Mouse (Mus musculus) ES-E14 (cell line): Measurements from ENCODE around the gene Fbxl8. TPM values are rescaled to one million over a fixed set of nuclear protein-coding genes. Genes with fewer than 3 reads are reported as not detected.
A peak's percentile ranks its signal among the peaks of the same experiment; 100 is the strongest.

Experiments
- DNase-seq: peaks from one replicate; pipeline ENCODE4 v3.0.0-alpha.2; 2013; ENCODE audit warnings: low read depth, low spot score
- H3K27ac ChIP-seq: 2 replicates; pipeline ENCODE4 v1.5.1; 2012; ENCODE audit warnings: low read depth, mild to moderate bottlenecking, low read length, moderate library complexity, mixed read lengths; ENCODE audit not compliant: poor library complexity, insufficient read depth, severe bottlenecking
- H3K36me3 ChIP-seq: 2 replicates; pipeline ENCODE4 v1.6.1; 2012; ENCODE audit warnings: mild to moderate bottlenecking, low read length, moderate library complexity, mixed read lengths; ENCODE audit not compliant: control insufficient read depth, poor library complexity, insufficient read depth, severe bottlenecking
- H3K4me1 ChIP-seq, 2 experiments: fragments of 150-350 bp in 1 of 2; sonication (generic) in 1 of 2; 2 replicates each; pipeline ENCODE4 v1.6.1; 2012; ENCODE audit warnings: low read length in 2 of 2, mild to moderate bottlenecking in 1 of 2, mixed read lengths in 1 of 2; ENCODE audit not compliant: control insufficient read depth in 2 of 2, insufficient read depth in 2 of 2, poor library complexity in 1 of 2
- H3K4me3 ChIP-seq, 2 experiments: fragments of 150-350 bp in 1 of 2; sonication (generic) in 1 of 2; 2 replicates each; pipeline ENCODE4 v1.5.1; 2012; ENCODE audit warnings: low read length in 2 of 2, low read depth in 1 of 2, mild to moderate bottlenecking in 1 of 2, mixed read lengths in 1 of 2; ENCODE audit not compliant: insufficient read depth in 1 of 2, poor library complexity in 1 of 2, severe bottlenecking in 1 of 2
- H3K9ac ChIP-seq: 2 replicates; pipeline ENCODE4 v1.6.1; 2012; ENCODE audit warnings: low read depth, mild to moderate bottlenecking, low read length, mixed read lengths; ENCODE audit not compliant: poor library complexity, insufficient read depth, severe bottlenecking
- H3K9me3 ChIP-seq: fragments of 150-350 bp; sonication (generic); 2 replicates; pipeline ENCODE4 v1.6.1; 2012; ENCODE audit warnings: low read depth, mild to moderate bottlenecking, low read length; ENCODE audit not compliant: control insufficient read depth, insufficient read depth
- CHD2 ChIP-seq: IDR thresholded peaks from 2 replicates; pipeline ENCODE4 v1.6.1; 2014; ENCODE audit warnings: mild to moderate bottlenecking, low read depth, low read length, inconsistent platforms
- HCFC1 ChIP-seq: IDR thresholded peaks from 2 replicates; pipeline ENCODE4 v1.6.1; 2012; ENCODE audit warnings: low read length, inconsistent platforms, borderline replicate concordance; ENCODE audit not compliant: insufficient read depth
- MAFK ChIP-seq: IDR thresholded peaks from 2 replicates; pipeline ENCODE4 v1.6.1; 2014; ENCODE audit warnings: mild to moderate bottlenecking, low read depth, low read length, inconsistent platforms; ENCODE audit not compliant: insufficient read depth
- ZC3H11A ChIP-seq: IDR thresholded peaks from 2 replicates; pipeline ENCODE4 v1.6.1; 2012; ENCODE audit warnings: low read depth, mild to moderate bottlenecking, inconsistent platforms, low read length, borderline replicate concordance
- ZNF384 ChIP-seq: IDR thresholded peaks from 2 replicates; pipeline ENCODE4 v1.6.1; 2012; ENCODE audit warnings: low read depth, low read length, inconsistent platforms
- in situ Hi-C, 2 experiments: fragments of 600-800 bp; cut with MboI; formaldehyde crosslinking; loops; one replicate each; pipeline ENCODE4 v1.15.1; 2025; ENCODE audit warnings: low sequenced_read_pairs in 2 of 2, inconsistent platforms in 1 of 2; ENCODE audit not compliant: unreplicated experiment in 2 of 2
- total RNA-seq: library from RNA; depleted of rRNA; stranded (reverse); fragments of 300-350 nt; gene quantifications from 2 replicates; pipeline ENCODE4 v1.2.3, GENCODE M21; 2012

Fbxl8 gene
- total RNA-seq, 1 experiment, result 2.3 TPM

- no peak overlapping the region for H3K4me3 ChIP-seq
- no peak for DNase-seq
- peaks cover 60% of the 10 kb centered on the region for H3K36me3 ChIP-seq
- peak overlapping the region; percentile 27; the same call in 1 of the 2 replicates for H3K27ac ChIP-seq
- in situ Hi-C loops, result no loop called here
- H3K4me1 ChIP-seq, result peaks cover 0 to 19% of the 10 kb centered on the region in 2 experiments; a peak in 2 of 4 replicates
- no peak for TF ChIP-seq ZNF384
- no peak for TF ChIP-seq MAFK
- TF ChIP-seq HCFC1, result no peak
- no peak for TF ChIP-seq CHD2
- TF ChIP-seq ZC3H11A, result no peak
- no peak overlapping the region for H3K9ac ChIP-seq
- no peaks in the 10 kb centered on the region for H3K9me3 ChIP-seq
These were observed 38.9 kb downstream of the Fbxl8 start for GRCm38 (mm10) chr8:105303396-105303795.

DNA sequence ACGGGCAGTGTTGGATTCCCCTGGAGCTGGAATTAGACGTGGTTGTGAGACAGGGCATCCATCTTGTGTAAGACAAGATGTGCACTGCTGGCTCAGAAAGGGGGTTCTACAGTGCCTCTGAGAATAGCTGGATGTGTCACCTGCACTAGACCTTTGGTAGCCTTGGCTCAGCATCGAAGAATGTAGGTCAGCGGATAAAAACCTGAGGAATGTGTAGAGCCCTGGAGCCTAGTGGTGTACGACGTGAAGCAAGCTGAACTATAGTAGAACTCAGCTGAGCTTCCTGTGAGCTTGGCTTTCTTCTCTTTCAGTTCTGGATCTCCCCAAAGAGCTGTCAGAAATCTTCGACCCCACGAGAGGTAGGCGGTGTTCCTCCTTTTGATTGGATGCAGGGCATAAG, 39.4 kb downstream of the Fbxl8 start:
- no peak for TF ChIP-seq CHD2
- no peak for TF ChIP-seq MAFK
- no peak for TF ChIP-seq ZNF384
- TF ChIP-seq ZC3H11A, result no peak
- no peak for TF ChIP-seq HCFC1
- peaks cover 0 to 18% of the 10 kb centered on the region in 2 experiments; a peak in 2 of 4 replicates for H3K4me1 ChIP-seq
- H3K4me3 ChIP-seq, result no peak overlapping the region
- H3K9ac ChIP-seq, result no peak overlapping the region
- H3K27ac ChIP-seq, result peak overlapping the region; percentile 27; the same call in 1 of the 2 replicates
- DNase-seq, result no peak
- no peaks in the 10 kb centered on the region for H3K9me3 ChIP-seq
- in situ Hi-C loops, result no loop called here
- peaks cover 62% of the 10 kb centered on the region for H3K36me3 ChIP-seq

GRCm38 (mm10) chr8:105304325-105305210, 40.1 kb downstream of the Fbxl8 start:
- in situ Hi-C loops, result no loop called here
- Histone ChIP-seq H3K4me3 (no peak overlapping the region), H3K9ac (no peak overlapping the region), H3K4me1 (peaks cover 0 to 18% of the 10 kb centered on the region in 2 experiments; a peak in 2 of 4 replicates), H3K36me3 (peaks cover 62% of the 10 kb centered on the region), H3K9me3 (no peaks in the 10 kb centered on the region), H3K27ac (peak overlapping the region; percentile 47; the same call in 1 of the 2 replicates)
- DNase-seq, result no peak
- TF ChIP-seq HCFC1, result no peak

- Histone ChIP-seq H3K9ac (peak within 1 kb of the TSS; percentile 78), H3K9me3 (no peaks in the 10 kb centered on the region), H3K4me1 (peaks cover 0 to 15% of the 10 kb centered on the region in 2 experiments; a peak in 2 of 4 replicates), H3K4me3 (peak within 1 kb of the TSS; percentile 71 to 81), H3K36me3 (peaks cover 55% of the 10 kb centered on the region), H3K27ac (peak within 1 kb of the TSS; percentile 54)
- TF ChIP-seq HCFC1, result 0 out of 2 replicates have a peak, but pooled peaks have one; percentile 32
- no peak for TF ChIP-seq ZNF384
- no peak for DNase-seq
- in situ Hi-C loops, result no loop called here
These were observed 41.0 kb downstream of the Fbxl8 start, which contains the start of gene Elmo3 for GRCm38 (mm10) chr8:105305211-105306145. Gene Elmo3 (plus strand): TSS chr8:105305601.
